In genomic region chr5:76303379-76303744, GRCm38 (mm10) we compare ENCODE assay signal across 8 mouse cellular contexts. TPM values are rescaled to one million over a fixed set of nuclear protein-coding genes. Genes with fewer than 3 reads are reported as not detected.
A peak's percentile ranks its signal among the peaks of the same experiment; 100 is the strongest.
DNase-seq lines count a peak whose midpoint lies in the region; ATAC-seq lines count a peak whose summit lies in the region.

No protein-coding gene starts in this region.

- H3K27ac ChIP-seq in embryonic facial prominence, embryonic 14.5 days (replicated peaks; ENCODE audit: low read depth, low read length), result peak overlapping the region; percentile 96
- peak overlapping the region; percentile 97 for H3K27ac ChIP-seq in limb, embryonic 12.5 days
- H3K27ac ChIP-seq in stomach, embryonic 14.5 days (ENCODE audit: low read length), result peak overlapping the region; percentile 97; the same call in 1 of the 2 replicates

- peak overlapping the region; percentile 93 for H3K4me2 ChIP-seq in embryonic facial prominence, embryonic 14.5 days (ENCODE audit: low read depth, low read length)
- peak overlapping the region; percentile 85 for H3K4me2 ChIP-seq in limb, embryonic 12.5 days
- H3K4me2 ChIP-seq in stomach, embryonic 14.5 days (replicated peaks; ENCODE audit: low read depth, low read length), result peak overlapping the region; percentile 87

- H3K9ac ChIP-seq in embryonic facial prominence, embryonic 14.5 days (ENCODE audit: low read depth, low read length), result peak overlapping the region; percentile 92
- H3K9ac ChIP-seq in limb, embryonic 12.5 days (replicated peaks), result peak overlapping the region; percentile 91
- peak overlapping the region; percentile 94 for H3K9ac ChIP-seq in stomach, embryonic 14.5 days (replicated peaks; ENCODE audit: low read depth, low read length)

- no peak for ATAC-seq in megakaryocyte, adult 5-6 weeks (ENCODE audit: poor library complexity, severe bottlenecking)
- no peak for ATAC-seq in embryonic facial prominence, embryonic 14.5 days (ENCODE audit: low read depth)
- peak; percentile 1; the same call in 1 of the 2 replicates for ATAC-seq in limb, embryonic 12.5 days (ENCODE audit: insufficient number of reproducible peaks, insufficient read depth, low FRiP score, low TSS enrichment, low read depth)
- ATAC-seq in stomach, embryonic 14.5 days (ENCODE audit: insufficient number of reproducible peaks, insufficient read depth, low FRiP score, low read depth), result no peak

- DNase-seq in embryonic facial prominence, embryonic 14.5 days (ENCODE audit: low spot score), result no peak
- DNase-seq in gastrocnemius, adult 18-20 months (ENCODE audit: low spot score), result no peak
- DNase-seq in spleen, adult 12 weeks (ENCODE audit: low spot score), result no peak
- no peak for DNase-seq in testis, postnatal 14 days (ENCODE audit: low spot score)

- H3K9me3 ChIP-seq in megakaryocyte, embryonic 14.5 days, result no peaks in the 10 kb centered on the region
- H3K9me3 ChIP-seq in embryonic facial prominence, embryonic 14.5 days (ENCODE audit: control insufficient read depth, low read length), result no peaks in the 10 kb centered on the region
- H3K9me3 ChIP-seq in limb, embryonic 12.5 days, result no peaks in the 10 kb centered on the region
- no peaks in the 10 kb centered on the region for H3K9me3 ChIP-seq in stomach, embryonic 14.5 days (ENCODE audit: control insufficient read depth, low read depth, low read length)

- H3K4me3 ChIP-seq in megakaryocyte, embryonic 14.5 days (replicated peaks), result peak overlapping the region; percentile 94
- peak overlapping the region; percentile 95 for H3K4me3 ChIP-seq in embryonic facial prominence, embryonic 14.5 days (ENCODE audit: low read depth, low read length)
- peak overlapping the region; percentile 96 for H3K4me3 ChIP-seq in limb, embryonic 12.5 days (replicated peaks)
- H3K4me3 ChIP-seq in stomach, embryonic 14.5 days (ENCODE audit: low read depth, low read length), result peak overlapping the region; percentile 99

- H3K27me3 ChIP-seq in megakaryocyte, embryonic 14.5 days (replicated peaks), result peaks cover 11% of the 10 kb centered on the region
- H3K27me3 ChIP-seq in embryonic facial prominence, embryonic 14.5 days (replicated peaks; ENCODE audit: control insufficient read depth, insufficient read depth, low read length), result no peaks in the 10 kb centered on the region
- H3K27me3 ChIP-seq in limb, embryonic 12.5 days, result no peaks in the 10 kb centered on the region
- H3K27me3 ChIP-seq in stomach, embryonic 14.5 days (ENCODE audit: control insufficient read depth, insufficient read depth, low read length), result no peaks in the 10 kb centered on the region

- H3K36me3 ChIP-seq in megakaryocyte, embryonic 14.5 days (replicated peaks; ENCODE audit: low read length), result no peaks in the 10 kb centered on the region
- H3K36me3 ChIP-seq in embryonic facial prominence, embryonic 14.5 days (ENCODE audit: control insufficient read depth, insufficient read depth, low read length), result 0 out of 2 replicates have a peak, but pooled peaks cover 3% of the 10 kb centered on the region
- no peaks in the 10 kb centered on the region for H3K36me3 ChIP-seq in limb, embryonic 12.5 days
- no peaks in the 10 kb centered on the region for H3K36me3 ChIP-seq in stomach, embryonic 14.5 days (ENCODE audit: control insufficient read depth, insufficient read depth, low read length)

- WGBS in embryonic facial prominence, embryonic 14.5 days, result 6% methylated on average over 11 of the region's 11 CpGs
- WGBS in limb, embryonic 12.5 days, result 4% methylated on average over 11 of the region's 11 CpGs
- 5% methylated on average over 11 of the region's 11 CpGs for whole genome bisulfite sequencing in stomach, embryonic 14.5 days

- peaks cover 10% of the 10 kb centered on the region for H3K4me1 ChIP-seq in megakaryocyte, embryonic 14.5 days
- H3K4me1 ChIP-seq in embryonic facial prominence, embryonic 14.5 days (ENCODE audit: control insufficient read depth, insufficient read depth, low read length), result peaks cover 19% of the 10 kb centered on the region
- H3K4me1 ChIP-seq in limb, embryonic 12.5 days (replicated peaks), result peaks cover 15% of the 10 kb centered on the region
- H3K4me1 ChIP-seq in stomach, embryonic 14.5 days (ENCODE audit: control insufficient read depth, insufficient read depth, low read length), result peaks cover 8% of the 10 kb centered on the region; the same call in 1 of the 2 replicates

RNA-seq across cellular contexts. Expression of gene Clock, which starts 1.2 kb away (rescaled TPM):
- 0.08 TPM in 1 of 2 replicates, not detected in the other for polyA plus RNA-seq in megakaryocyte, embryonic 14.5 days (2012; ENCODE audit: insufficient read depth, low replicate concordance)
- 15.5 and 18.9 TPM in 2 replicates for total RNA-seq in megakaryocyte, adult 5-6 weeks (2015)
- total RNA-seq in megakaryocyte, adult 5-6 weeks (2017), result 20.6 and 20.8 TPM in 2 replicates
- polyA plus RNA-seq in embryonic facial prominence, embryonic 14.5 days (2014; fragmentation: Nextera tagmentation; extraction: Ambion mirVana), result 12.6 and 13.2 TPM in 2 replicates
- 14.7 and 15.9 TPM in 2 replicates for polyA plus RNA-seq in limb, embryonic 12.5 days (2016; fragmentation: Nextera tagmentation; extraction: Ambion mirVana)
- 20.6 and 21.1 TPM in 2 replicates for polyA plus RNA-seq in stomach, embryonic 14.5 days (2014; fragmentation: Nextera tagmentation; extraction: Ambion mirVana)
- total RNA-seq in gastrocnemius, adult 18-20 months (2021), result 10 to 100 TPM; 17.9 to 22.6 TPM

RNA-seq across cellular contexts. Expression of gene Pdcl2, which starts 27.6 kb away (rescaled TPM):
- polyA plus RNA-seq in megakaryocyte, embryonic 14.5 days (2012; ENCODE audit: insufficient read depth, low replicate concordance), result 0.30 TPM in 1 of 2 replicates, not detected in the other
- not detected in 2 replicates for total RNA-seq in megakaryocyte, adult 5-6 weeks (2015)
- not detected in 2 replicates for total RNA-seq in megakaryocyte, adult 5-6 weeks (2017)
- polyA plus RNA-seq in embryonic facial prominence, embryonic 14.5 days (2014; fragmentation: Nextera tagmentation; extraction: Ambion mirVana), result not detected in 2 replicates
- polyA plus RNA-seq in limb, embryonic 12.5 days (2016; fragmentation: Nextera tagmentation; extraction: Ambion mirVana), result not detected in 2 replicates
- not detected in 2 replicates for polyA plus RNA-seq in stomach, embryonic 14.5 days (2014; fragmentation: Nextera tagmentation; extraction: Ambion mirVana)
- not detected for total RNA-seq in gastrocnemius, adult 18-20 months (2021)

Comparison
In these comparisons a context has a peak if more than half of its experiments do, and no peak if none do; other contexts are left out.
1. RNA of gene Clock, which starts 1.2 kb away (polyA plus RNA-seq): 20.6 to 21.1 TPM in stomach, embryonic 14.5 days, 14.7 to 15.9 TPM in limb, embryonic 12.5 days and 12.6 to 13.2 TPM in embryonic facial prominence, embryonic 14.5 days; 0.08 TPM in megakaryocyte, embryonic 14.5 days; every median in the first group is over 10 times any median in the second.
2. Peak in every context shown above with its lines, with median percentiles within 50 percentile points of each other: H3K4me3 ChIP-seq, H3K27ac ChIP-seq, H3K4me2 ChIP-seq and H3K9ac ChIP-seq.